Mouse (Mus musculus): ENCODE measurements around the gene D2hgdh.
"Not testable (repeated sequence)": the region's sequence is repeated elsewhere in the genome, so short reads cannot be mapped to it uniquely, and the experiment has no call there.

D2hgdh gene

GRCm38 (mm10) chr1:93826540-93826835 is 1.8 kb downstream of the D2hgdh start:
- no peak for DNase-seq (ENCODE audit: low spot score in 2 of 2)

- not testable (repeated sequence) for DNase-seq (ENCODE audit: low spot score in 2 of 2)
Measured at GRCm38 (mm10) chr1:93832754-93833360, 8.1 kb downstream of the D2hgdh start.

GRCm38 (mm10) chr1:93834671-93835150 is 10.0 kb downstream of the D2hgdh start:
- DNase-seq (ENCODE audit: low spot score in 2 of 2): peak in 1 of 2 experiments; percentile 58

- DNase-seq (ENCODE audit: low spot score in 2 of 2): no peak
Measured at GRCm38 (mm10) chr1:93835211-93835610, 10.5 kb downstream of the D2hgdh start.

GRCm38 (mm10) chr1:93835876-93836531 is 11.3 kb downstream of the D2hgdh start:
- DNase-seq (ENCODE audit: low spot score in 2 of 2): no peak

GRCm38 (mm10) chr1:93836532-93836913 is 11.8 kb downstream of the D2hgdh start:
- DNase-seq (ENCODE audit: low spot score in 2 of 2): no peak

- no peak for DNase-seq (ENCODE audit: low spot score in 2 of 2)
Measured at GRCm38 (mm10) chr1:93837335-93837734, 12.6 kb downstream of the D2hgdh start.

GRCm38 (mm10) chr1:93838569-93838968 is 13.9 kb downstream of the D2hgdh start:
- DNase-seq (ENCODE audit: low spot score in 2 of 2): not testable (repeated sequence)

- DNase-seq (ENCODE audit: low spot score in 2 of 2): not testable (repeated sequence)
Measured at GRCm38 (mm10) chr1:93845766-93846366, 21.2 kb downstream of the D2hgdh start.

GRCm38 (mm10) chr1:93855790-93856189 is 31.1 kb downstream of the D2hgdh start:
- DNase-seq (ENCODE audit: low spot score in 2 of 2): not testable (repeated sequence)

GRCm38 (mm10) chr1:93857370-93857769 is 32.7 kb downstream of the D2hgdh start:
- DNase-seq (ENCODE audit: low spot score in 2 of 2): no peak

GRCm38 (mm10) chr1:93857991-93858390 is 33.3 kb downstream of the D2hgdh start:
- no peak for DNase-seq (ENCODE audit: low spot score in 2 of 2)

- DNase-seq (ENCODE audit: low spot score in 2 of 2): no peak
Measured at GRCm38 (mm10) chr1:93859619-93860018, 34.9 kb downstream of the D2hgdh start.

- not testable (repeated sequence) for DNase-seq (ENCODE audit: low spot score in 2 of 2)
Measured at GRCm38 (mm10) chr1:93861048-93861447, 36.3 kb downstream of the D2hgdh start, which contains the start of gene Gal3st2. Gal3st2 (plus strand) TSS chr1:93861306.

GRCm38 (mm10) chr1:93871594-93872105 is 46.9 kb downstream of the D2hgdh start:
- DNase-seq (ENCODE audit: low spot score in 2 of 2): not testable (repeated sequence)

- not testable (repeated sequence) for DNase-seq (ENCODE audit: low spot score in 2 of 2)
Measured at GRCm38 (mm10) chr1:93874405-93874804, 49.7 kb downstream of the D2hgdh start.

- not testable (repeated sequence) for DNase-seq (ENCODE audit: low spot score in 2 of 2)
Measured at GRCm38 (mm10) chr1:93881778-93882177, 57.1 kb downstream of the D2hgdh start.

GRCm38 (mm10) chr1:93890936-93891335 is 66.2 kb downstream of the D2hgdh start:
- not testable (repeated sequence) for DNase-seq (ENCODE audit: low spot score in 2 of 2)

- DNase-seq (ENCODE audit: low spot score in 2 of 2): not testable (repeated sequence)
Measured at GRCm38 (mm10) chr1:93897395-93897794, 72.7 kb downstream of the D2hgdh start.

GRCm38 (mm10) chr1:93901291-93901690 is 76.6 kb downstream of the D2hgdh start:
- DNase-seq (ENCODE audit: low spot score in 2 of 2): not testable (repeated sequence)
